33 mouse cellular contexts compared by ENCODE assay signal in genomic region chr11:22033582-22033981, GRCm38 (mm10). TPM values are rescaled to one million over a fixed set of nuclear protein-coding genes. Genes with fewer than 3 reads are reported as not detected.
"Had no signal": no experiment of that assay in that cellular context is flagged by ENCODE, and none has a peak within 500 bp of the region (broad histone marks: within the 10 kb centered on the region; RNA-seq: fewer than 3 reads in every experiment).

No protein-coding gene starts in this region.

- H3K4me2 ChIP-seq: embryonic facial prominence, embryonic 12.5 days; embryonic facial prominence, embryonic 13.5 days; embryonic facial prominence, embryonic 15.5 days; forebrain, embryonic 13.5 days; heart, embryonic 11.5 days had no signal

- DNase-seq: cerebellum, adult 8-10 months; cerebellum, adult 9-10 months; cerebellum, adult 9-11 months; cerebellum, postnatal 10 days; cerebellum, postnatal 14 days; cerebellum, postnatal 25 days; cerebellum, postnatal 36 days; embryo, embryonic 11 days; forebrain, postnatal 0 days; gastrocnemius, adult 2 months; gastrocnemius, postnatal 10 days; gastrocnemius, postnatal 14 days; gastrocnemius, postnatal 25 days; gastrocnemius, postnatal 36 days; heart, adult 11 months; heart, adult 18-20 months; heart, adult 2 months had no signal

- H3K36me3 ChIP-seq: embryonic facial prominence, embryonic 10.5 days; embryonic facial prominence, embryonic 12.5 days; embryonic facial prominence, embryonic 13.5 days; embryonic facial prominence, embryonic 15.5 days; heart, embryonic 10.5 days had no signal

- H3K9me3 ChIP-seq: embryonic facial prominence, embryonic 10.5 days; embryonic facial prominence, embryonic 12.5 days; embryonic facial prominence, embryonic 13.5 days; embryonic facial prominence, embryonic 15.5 days; forebrain, embryonic 13.5 days; heart, embryonic 10.5 days had no signal

- H3K27ac ChIP-seq: embryonic facial prominence, embryonic 10.5 days; embryonic facial prominence, embryonic 12.5 days; embryonic facial prominence, embryonic 13.5 days; embryonic facial prominence, embryonic 15.5 days; forebrain, embryonic 13.5 days; gastrocnemius, adult 2 months; heart, adult 2 months; heart, embryonic 10.5 days had no signal

- H3K4me1 ChIP-seq: embryonic facial prominence, embryonic 10.5 days; embryonic facial prominence, embryonic 12.5 days; embryonic facial prominence, embryonic 15.5 days had no signal

- H3K27me3 ChIP-seq: embryonic facial prominence, embryonic 12.5 days; embryonic facial prominence, embryonic 13.5 days; embryonic facial prominence, embryonic 15.5 days; forebrain, embryonic 13.5 days had no signal

- H3K4me3 ChIP-seq: embryonic facial prominence, embryonic 10.5 days; embryonic facial prominence, embryonic 12.5 days; embryonic facial prominence, embryonic 13.5 days; embryonic facial prominence, embryonic 15.5 days; erythroblast, embryonic 14.5 days; forebrain, embryonic 13.5 days; gastrocnemius, adult 2 months; heart, adult 2 months; heart, embryonic 10.5 days had no signal

- ATAC-seq: forebrain, embryonic 13.5 days; forebrain, embryonic 16.5 days had no signal

- H3K9ac ChIP-seq: embryonic facial prominence, embryonic 12.5 days; embryonic facial prominence, embryonic 13.5 days; embryonic facial prominence, embryonic 15.5 days; forebrain, embryonic 13.5 days; forebrain, postnatal 0 days had no signal

RNA-seq across cellular contexts. Expression of gene Otx1, which starts 30.9 kb away (rescaled TPM):
- total RNA-seq: common myeloid progenitor, adult 5-6 weeks; gastrocnemius, adult 18-20 months; gastrocnemius, adult 2 months; gastrocnemius, adult 8-10 months; gastrocnemius, postnatal 10 days; gastrocnemius, postnatal 14 days; gastrocnemius, postnatal 25 days; gastrocnemius, postnatal 36 days; gastrocnemius, postnatal 4 days; granulocyte monocyte progenitor cell, adult 5-6 weeks; heart, adult 2 months; heart, adult 8-10 months had no signal
- polyA plus RNA-seq: erythroblast, embryonic 14.5 days; gonadal fat pad, adult 2 months had no signal
